Mouse (Mus musculus): ENCODE results near the gene Msmp. TPM values are rescaled to one million over a fixed set of nuclear protein-coding genes. Genes with fewer than 3 reads are reported as not detected.

The Msmp gene
- polyA plus RNA-seq, 1 experiment from 2014 or later, result 0.50 TPM

- Histone ChIP-seq H3K9ac (no peak overlapping the region), H3K9me3 (replicated peaks) (no peaks in the 10 kb centered on the region), H3K4me3 (no peak overlapping the region), H3K4me2 (no peak overlapping the region), H3K4me1 (replicated peaks) (no peaks in the 10 kb centered on the region), H3K27ac (ENCODE audit: poor library complexity, severe bottlenecking) (no peak overlapping the region), H3K36me3 (peaks cover 100% of the 10 kb centered on the region), H3K27me3 (replicated peaks) (no peaks in the 10 kb centered on the region)
- no peak for ATAC-seq (ENCODE audit: insufficient number of reproducible peaks, low FRiP score)
- WGBS, result 92% methylated on average over 12 of the region's 12 CpGs
These were observed 37.8 kb downstream of the Msmp start for GRCm38 (mm10) chr4:43546375-43547047.

- WGBS, result 72% methylated on average over 2 of the region's 3 CpGs
- no peak for ATAC-seq (ENCODE audit: insufficient number of reproducible peaks, low FRiP score)
- H3K27ac ChIP-seq (ENCODE audit: poor library complexity, severe bottlenecking), result no peak overlapping the region
- H3K4me2 ChIP-seq, result no peak overlapping the region
- no peaks in the 10 kb centered on the region for H3K4me1 ChIP-seq (replicated peaks)
- no peaks in the 10 kb centered on the region for H3K27me3 ChIP-seq (replicated peaks)
- H3K9ac ChIP-seq, result no peak overlapping the region
- no peaks in the 10 kb centered on the region for H3K9me3 ChIP-seq (replicated peaks)
- H3K4me3 ChIP-seq, result no peak overlapping the region
- peaks cover 99% of the 10 kb centered on the region for H3K36me3 ChIP-seq
These were observed 42.2 kb downstream of the Msmp start for GRCm38 (mm10) chr4:43542044-43542443.

- no peak overlapping the region for H3K4me2 ChIP-seq
- H3K27me3 ChIP-seq (replicated peaks), result no peaks in the 10 kb centered on the region
- no peak for ATAC-seq (ENCODE audit: insufficient number of reproducible peaks, low FRiP score)
- H3K4me1 ChIP-seq (replicated peaks), result peaks cover 7% of the 10 kb centered on the region; the same call in 1 of the 2 replicates
- no peaks in the 10 kb centered on the region for H3K9me3 ChIP-seq (replicated peaks)
- H3K36me3 ChIP-seq, result peaks cover 97% of the 10 kb centered on the region
- no peak overlapping the region for H3K4me3 ChIP-seq
- no peak overlapping the region for H3K9ac ChIP-seq
- WGBS, result 90% methylated on average over 9 of the region's 9 CpGs
- H3K27ac ChIP-seq (ENCODE audit: poor library complexity, severe bottlenecking), result no peak overlapping the region
These were observed 48.3 kb downstream of the Msmp start for GRCm38 (mm10) chr4:43536031-43536430.

- H3K27ac ChIP-seq (ENCODE audit: poor library complexity, severe bottlenecking), result no peak overlapping the region
- H3K36me3 ChIP-seq, result peaks cover 98% of the 10 kb centered on the region
- no peak overlapping the region for H3K4me2 ChIP-seq
- H3K9ac ChIP-seq, result no peak overlapping the region
- no peaks in the 10 kb centered on the region for H3K9me3 ChIP-seq (replicated peaks)
- H3K4me3 ChIP-seq, result no peak overlapping the region
- ATAC-seq (ENCODE audit: insufficient number of reproducible peaks, low FRiP score), result no peak
- WGBS, result 92% methylated on average over 8 of the region's 8 CpGs
- H3K4me1 ChIP-seq (replicated peaks), result peaks cover 11% of the 10 kb centered on the region
- H3K27me3 ChIP-seq (replicated peaks), result no peaks in the 10 kb centered on the region
These were observed 48.7 kb downstream of the Msmp start for GRCm38 (mm10) chr4:43535628-43536027.

GRCm38 (mm10) chr4:43533270-43533669, 51.0 kb downstream of the Msmp start:
- Histone ChIP-seq H3K4me1 (replicated peaks) (peaks cover 20% of the 10 kb centered on the region), H3K27me3 (replicated peaks) (no peaks in the 10 kb centered on the region), H3K4me3 (no peak overlapping the region), H3K36me3 (peaks cover 75% of the 10 kb centered on the region), H3K9me3 (replicated peaks) (no peaks in the 10 kb centered on the region), H3K27ac (ENCODE audit: poor library complexity, severe bottlenecking) (no peak overlapping the region), H3K9ac (no peak overlapping the region), H3K4me2 (no peak overlapping the region)
- no peak for ATAC-seq (ENCODE audit: insufficient number of reproducible peaks, low FRiP score)
- 86% methylated on average over 9 of the region's 9 CpGs for WGBS

Small RNA genes lying within 50 kb of the gene (microRNA-seq; reads per million reads assigned to microRNA genes)
- not detected for gene Gm25262

Other genes starting within 250 kb of the Msmp start
- gene Rusc2, start 202.5 kb downstream of the Msmp start, polyA plus RNA-seq (2016; fragmentation: Nextera tagmentation; extraction: Ambion mirVana), result 14.1 and 15.7 TPM in 2 replicates
- gene Fam166b, start 155.4 kb downstream of the Msmp start, polyA plus RNA-seq (2016; fragmentation: Nextera tagmentation; extraction: Ambion mirVana), result 0.14 TPM in 1 of 2 replicates, not detected in the other
- 10.3 and 11.6 TPM in 2 replicates for gene Tesk1, start 142.6 kb downstream of the Msmp start, polyA plus RNA-seq (2016; fragmentation: Nextera tagmentation; extraction: Ambion mirVana)
- gene Cd72, start 129.9 kb downstream of the Msmp start, polyA plus RNA-seq (2016; fragmentation: Nextera tagmentation; extraction: Ambion mirVana), result 0.82 and 2.0 TPM in 2 replicates
- not detected in 2 replicates for gene Sit1, start 100.8 kb downstream of the Msmp start, polyA plus RNA-seq (2016; fragmentation: Nextera tagmentation; extraction: Ambion mirVana)
- 63.6 and 66.4 TPM in 2 replicates for gene Ccdc107, start 91.6 kb downstream of the Msmp start, polyA plus RNA-seq (2016; fragmentation: Nextera tagmentation; extraction: Ambion mirVana)
- 37.7 and 38.7 TPM in 2 replicates for gene Arhgef39, start 84.8 kb downstream of the Msmp start, polyA plus RNA-seq (2016; fragmentation: Nextera tagmentation; extraction: Ambion mirVana)
- gene Car9, start 77.5 kb downstream of the Msmp start, polyA plus RNA-seq (2016; fragmentation: Nextera tagmentation; extraction: Ambion mirVana), result 1.6 and 2.0 TPM in 2 replicates
- gene Tpm2, start 60.7 kb downstream of the Msmp start, polyA plus RNA-seq (2016; fragmentation: Nextera tagmentation; extraction: Ambion mirVana), result 153 and 155 TPM in 2 replicates
- 57.2 and 61.2 TPM in 2 replicates for gene Creb3, start 22.2 kb downstream of the Msmp start, polyA plus RNA-seq (2016; fragmentation: Nextera tagmentation; extraction: Ambion mirVana)
- 117 and 124 TPM in 2 replicates for gene Tln1, start 21.8 kb downstream of the Msmp start, polyA plus RNA-seq (2016; fragmentation: Nextera tagmentation; extraction: Ambion mirVana)
- 20.4 and 26.4 TPM in 2 replicates for gene Rgp1, start 5.8 kb downstream of the Msmp start, polyA plus RNA-seq (2016; fragmentation: Nextera tagmentation; extraction: Ambion mirVana)
- 25.5 and 25.8 TPM in 2 replicates for gene Gba2, start 5.6 kb downstream of the Msmp start, polyA plus RNA-seq (2016; fragmentation: Nextera tagmentation; extraction: Ambion mirVana)
- gene Npr2, start 47.4 kb upstream of the Msmp start, polyA plus RNA-seq (2016; fragmentation: Nextera tagmentation; extraction: Ambion mirVana), result 11.0 and 11.2 TPM in 2 replicates
- gene Spag8, start 69.1 kb upstream of the Msmp start, polyA plus RNA-seq (2016; fragmentation: Nextera tagmentation; extraction: Ambion mirVana), result 0.40 and 0.51 TPM in 2 replicates
- 130 and 139 TPM in 2 replicates for gene Hint2, start 72.0 kb upstream of the Msmp start, polyA plus RNA-seq (2016; fragmentation: Nextera tagmentation; extraction: Ambion mirVana)
- 5.1 and 5.6 TPM in 2 replicates for gene Tmem8b, start 84.5 kb upstream of the Msmp start, polyA plus RNA-seq (2016; fragmentation: Nextera tagmentation; extraction: Ambion mirVana)
- gene Fam221b, start 84.7 kb upstream of the Msmp start, polyA plus RNA-seq (2016; fragmentation: Nextera tagmentation; extraction: Ambion mirVana), result 3.8 and 3.9 TPM in 2 replicates
- not detected in 2 replicates for gene Olfr70, start 116.3 kb upstream of the Msmp start, polyA plus RNA-seq (2016; fragmentation: Nextera tagmentation; extraction: Ambion mirVana)
- gene Olfr71, start 125.8 kb upstream of the Msmp start, polyA plus RNA-seq (2016; fragmentation: Nextera tagmentation; extraction: Ambion mirVana), result not detected in 2 replicates
- 0.96 and 1.0 TPM in 2 replicates for gene Hrct1, start 142.7 kb upstream of the Msmp start, polyA plus RNA-seq (2016; fragmentation: Nextera tagmentation; extraction: Ambion mirVana)
- 0.15 and 0.35 TPM in 2 replicates for gene Spaar, start 145.5 kb upstream of the Msmp start, polyA plus RNA-seq (2016; fragmentation: Nextera tagmentation; extraction: Ambion mirVana)
- not detected in 2 replicates for gene Olfr159, start 186.5 kb upstream of the Msmp start, polyA plus RNA-seq (2016; fragmentation: Nextera tagmentation; extraction: Ambion mirVana)
- not detected in 2 replicates for gene Olfr156, start 239.4 kb upstream of the Msmp start, polyA plus RNA-seq (2016; fragmentation: Nextera tagmentation; extraction: Ambion mirVana)

Data from heart, embryonic 12.5 days (tissue).